Mouse (Mus musculus): ENCODE results near the gene Gm37240. TPM values are rescaled to one million over a fixed set of nuclear protein-coding genes. Genes with fewer than 3 reads are reported as not detected.

The Gm37240 gene
- polyA plus RNA-seq, 1 experiment from 2014 or later: 12.7 TPM

GRCm38 (mm10) chr3:85131878-85132277 is 755.4 kb downstream of the Gm37240 start:
- Histone ChIP-seq H3K4me1 (replicated peaks) (no peaks in the 10 kb centered on the region), H3K27me3 (no peaks in the 10 kb centered on the region), H3K9ac (no peak overlapping the region), H3K4me2 (no peak overlapping the region), H3K36me3 (no peaks in the 10 kb centered on the region), H3K27ac (no peak overlapping the region), H3K9me3 (replicated peaks) (no peaks in the 10 kb centered on the region), H3K4me3 (no peak overlapping the region)
- WGBS: 44% methylated on average over 7 of the region's 7 CpGs
- no peak for ATAC-seq (replicated peaks; ENCODE audit: insufficient number of reproducible peaks, insufficient read depth, low FRiP score, low read depth)

GRCm38 (mm10) chr3:85128546-85128945 is 758.8 kb downstream of the Gm37240 start:
- Histone ChIP-seq H3K9ac (no peak overlapping the region), H3K4me2 (no peak overlapping the region), H3K36me3 (no peaks in the 10 kb centered on the region), H3K4me3 (no peak overlapping the region), H3K9me3 (replicated peaks) (no peaks in the 10 kb centered on the region), H3K4me1 (replicated peaks) (no peaks in the 10 kb centered on the region), H3K27me3 (no peaks in the 10 kb centered on the region), H3K27ac (no peak overlapping the region)
- 87% methylated on average over 8 of the region's 8 CpGs for WGBS
- ATAC-seq (replicated peaks; ENCODE audit: insufficient number of reproducible peaks, insufficient read depth, low FRiP score, low read depth): no peak

GRCm38 (mm10) chr3:85126970-85127369 is 760.3 kb downstream of the Gm37240 start:
- no peak for ATAC-seq (replicated peaks; ENCODE audit: insufficient number of reproducible peaks, insufficient read depth, low FRiP score, low read depth)
- H3K4me2 ChIP-seq: no peak overlapping the region
- H3K27ac ChIP-seq: no peak overlapping the region
- no peak overlapping the region for H3K9ac ChIP-seq
- no peak overlapping the region for H3K4me3 ChIP-seq
- H3K9me3 ChIP-seq (replicated peaks): no peaks in the 10 kb centered on the region
- 77% methylated on average over 7 of the region's 7 CpGs for WGBS
- H3K36me3 ChIP-seq: no peaks in the 10 kb centered on the region
- no peaks in the 10 kb centered on the region for H3K27me3 ChIP-seq
- no peaks in the 10 kb centered on the region for H3K4me1 ChIP-seq (replicated peaks)

GRCm38 (mm10) chr3:85125471-85125870 is 761.8 kb downstream of the Gm37240 start:
- Histone ChIP-seq H3K27me3 (no peaks in the 10 kb centered on the region), H3K36me3 (no peaks in the 10 kb centered on the region), H3K9me3 (replicated peaks) (no peaks in the 10 kb centered on the region), H3K4me2 (no peak overlapping the region), H3K27ac (no peak overlapping the region), H3K9ac (no peak overlapping the region), H3K4me1 (replicated peaks) (no peaks in the 10 kb centered on the region), H3K4me3 (no peak overlapping the region)
- ATAC-seq (replicated peaks; ENCODE audit: insufficient number of reproducible peaks, insufficient read depth, low FRiP score, low read depth): no peak
- WGBS: 82% methylated on average over 5 of the region's 5 CpGs

GRCm38 (mm10) chr3:85124924-85125323 is 762.4 kb downstream of the Gm37240 start:
- Histone ChIP-seq H3K27ac (no peak overlapping the region), H3K9ac (no peak overlapping the region), H3K4me3 (no peak overlapping the region), H3K4me1 (replicated peaks) (no peaks in the 10 kb centered on the region), H3K27me3 (no peaks in the 10 kb centered on the region), H3K9me3 (replicated peaks) (no peaks in the 10 kb centered on the region), H3K36me3 (no peaks in the 10 kb centered on the region), H3K4me2 (no peak overlapping the region)
- no peak for ATAC-seq (replicated peaks; ENCODE audit: insufficient number of reproducible peaks, insufficient read depth, low FRiP score, low read depth)
- WGBS: 72% methylated on average over 6 of the region's 6 CpGs

- Histone ChIP-seq H3K36me3 (no peaks in the 10 kb centered on the region), H3K27me3 (no peaks in the 10 kb centered on the region), H3K27ac (no peak overlapping the region), H3K4me3 (no peak overlapping the region), H3K4me1 (replicated peaks) (no peaks in the 10 kb centered on the region), H3K4me2 (no peak overlapping the region), H3K9me3 (replicated peaks) (no peaks in the 10 kb centered on the region), H3K9ac (no peak overlapping the region)
- WGBS: 83% methylated on average over 7 of the region's 7 CpGs
- ATAC-seq (replicated peaks; ENCODE audit: insufficient number of reproducible peaks, insufficient read depth, low FRiP score, low read depth): no peak
These were observed 762.9 kb downstream of the Gm37240 start for GRCm38 (mm10) chr3:85124410-85124809.

- ATAC-seq (replicated peaks; ENCODE audit: insufficient number of reproducible peaks, insufficient read depth, low FRiP score, low read depth): no peak
- Histone ChIP-seq H3K27me3 (no peaks in the 10 kb centered on the region), H3K4me2 (no peak overlapping the region), H3K9me3 (replicated peaks) (no peaks in the 10 kb centered on the region), H3K4me3 (no peak overlapping the region), H3K9ac (no peak overlapping the region), H3K27ac (no peak overlapping the region), H3K4me1 (replicated peaks) (peaks cover 12% of the 10 kb centered on the region), H3K36me3 (no peaks in the 10 kb centered on the region)
- WGBS: 68% methylated on average over 5 of the region's 5 CpGs
These were observed 769.6 kb downstream of the Gm37240 start for GRCm38 (mm10) chr3:85117702-85118101.

GRCm38 (mm10) chr3:85117014-85117413 is 770.3 kb downstream of the Gm37240 start:
- Histone ChIP-seq H3K27me3 (no peaks in the 10 kb centered on the region), H3K36me3 (no peaks in the 10 kb centered on the region), H3K9me3 (replicated peaks) (no peaks in the 10 kb centered on the region), H3K4me2 (no peak overlapping the region), H3K9ac (no peak overlapping the region), H3K4me3 (no peak overlapping the region), H3K27ac (no peak overlapping the region), H3K4me1 (replicated peaks) (peaks cover 12% of the 10 kb centered on the region)
- 82% methylated on average over 7 of the region's 7 CpGs for WGBS
- no peak for ATAC-seq (replicated peaks; ENCODE audit: insufficient number of reproducible peaks, insufficient read depth, low FRiP score, low read depth)

- H3K27ac ChIP-seq: peak overlapping the region; percentile 76
- peak overlapping the region; percentile 12 for H3K4me2 ChIP-seq
- H3K9ac ChIP-seq: no peak overlapping the region
These were observed 771.3 kb downstream of the Gm37240 start for GRCm38 (mm10) chr3:85115959-85116543.

GRCm38 (mm10) chr3:85113565-85113964 is 773.8 kb downstream of the Gm37240 start:
- Histone ChIP-seq H3K9me3 (replicated peaks) (no peaks in the 10 kb centered on the region), H3K27ac (no peak overlapping the region), H3K4me3 (no peak overlapping the region), H3K4me1 (replicated peaks) (peaks cover 22% of the 10 kb centered on the region), H3K9ac (no peak overlapping the region), H3K36me3 (no peaks in the 10 kb centered on the region), H3K27me3 (no peaks in the 10 kb centered on the region), H3K4me2 (no peak overlapping the region)
- ATAC-seq (replicated peaks; ENCODE audit: insufficient number of reproducible peaks, insufficient read depth, low FRiP score, low read depth): no peak
- 61% methylated on average over 1 of the region's 1 CpGs for WGBS

More at GRCm38 (mm10) chr3:85115959-85116543, 771.3 kb downstream of the Gm37240 start:
- Histone ChIP-seq H3K4me3 (no peak overlapping the region), H3K36me3 (no peaks in the 10 kb centered on the region), H3K4me1 (replicated peaks) (peaks cover 14% of the 10 kb centered on the region), H3K9me3 (replicated peaks) (no peaks in the 10 kb centered on the region), H3K27me3 (no peaks in the 10 kb centered on the region)
- ATAC-seq (replicated peaks; ENCODE audit: insufficient number of reproducible peaks, insufficient read depth, low FRiP score, low read depth): peak; percentile 80
- 22% methylated on average over 7 of the region's 7 CpGs for WGBS

- 53% methylated on average over 4 of the region's 4 CpGs for WGBS
- peaks cover 17% of the 10 kb centered on the region for H3K4me1 ChIP-seq (replicated peaks)
- no peak overlapping the region for H3K27ac ChIP-seq
- ATAC-seq (replicated peaks; ENCODE audit: insufficient number of reproducible peaks, insufficient read depth, low FRiP score, low read depth): no peak
- H3K9ac ChIP-seq: no peak overlapping the region
- no peaks in the 10 kb centered on the region for H3K9me3 ChIP-seq (replicated peaks)
- H3K36me3 ChIP-seq: no peaks in the 10 kb centered on the region
- no peaks in the 10 kb centered on the region for H3K27me3 ChIP-seq
- H3K4me2 ChIP-seq: no peak overlapping the region
- H3K4me3 ChIP-seq: no peak overlapping the region
These were observed 776.6 kb downstream of the Gm37240 start for GRCm38 (mm10) chr3:85110762-85111161.

- no peaks in the 10 kb centered on the region for H3K36me3 ChIP-seq
- no peak for ATAC-seq (replicated peaks; ENCODE audit: insufficient number of reproducible peaks, insufficient read depth, low FRiP score, low read depth)
- no peak overlapping the region for H3K9ac ChIP-seq
- 54% methylated on average over 2 of the region's 2 CpGs for WGBS
- no peaks in the 10 kb centered on the region for H3K27me3 ChIP-seq
- no peaks in the 10 kb centered on the region for H3K9me3 ChIP-seq (replicated peaks)
- H3K27ac ChIP-seq: no peak overlapping the region
- H3K4me3 ChIP-seq: no peak overlapping the region
- no peak overlapping the region for H3K4me2 ChIP-seq
- H3K4me1 ChIP-seq (replicated peaks): peaks cover 14% of the 10 kb centered on the region
These were observed 778.1 kb downstream of the Gm37240 start for GRCm38 (mm10) chr3:85109221-85109620.

Data from heart, embryonic 15.5 days (tissue).